22 mouse cellular contexts compared by ENCODE assay signal in the genomic region with DNA sequence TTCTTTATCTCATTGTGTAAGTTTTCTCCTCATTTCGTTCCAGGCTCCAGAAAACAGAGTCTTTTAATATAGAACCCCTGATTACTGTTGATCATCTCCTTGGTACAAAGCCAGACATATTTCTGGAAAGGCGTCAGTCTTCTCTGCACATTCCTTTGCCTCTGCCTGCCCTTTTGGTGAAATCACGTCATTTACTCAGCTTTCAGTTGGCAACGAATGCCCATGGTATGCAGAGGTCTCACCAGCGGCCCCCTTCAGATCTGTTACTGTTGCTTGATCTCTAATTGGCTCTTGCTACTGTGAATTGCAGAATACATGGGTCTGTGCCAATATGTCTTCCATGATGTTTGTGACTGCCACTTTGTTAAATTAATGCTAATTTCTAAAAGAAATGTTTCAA.
DNase-seq lines count a peak whose midpoint lies in the region; ATAC-seq lines count a peak whose summit lies in the region.
"Had no signal": no experiment of that assay in that cellular context is flagged by ENCODE, and none has a peak within 500 bp of the region (broad histone marks: within the 10 kb centered on the region; RNA-seq: fewer than 3 reads in every experiment).

No protein-coding gene starts in this region.

- no peaks in the 10 kb centered on the region for H3K9me3 ChIP-seq in forebrain, embryonic 13.5 days (replicated peaks)
- no peaks in the 10 kb centered on the region for H3K9me3 ChIP-seq in forebrain, embryonic 12.5 days
- no peaks in the 10 kb centered on the region for H3K9me3 ChIP-seq in lung, embryonic 15.5 days
- no peaks in the 10 kb centered on the region for H3K9me3 ChIP-seq in forebrain, embryonic 16.5 days (ENCODE audit: control insufficient read depth, low read length)
- H3K9me3 ChIP-seq in kidney, embryonic 16.5 days (ENCODE audit: low read length), result no peaks in the 10 kb centered on the region
- H3K9me3 ChIP-seq: embryonic facial prominence, embryonic 12.5 days; heart, embryonic 10.5 days; hindbrain, embryonic 12.5 days had no signal

- H3K4me3 ChIP-seq in forebrain, embryonic 13.5 days, result no peak overlapping the region
- no peak overlapping the region for H3K4me3 ChIP-seq in forebrain, embryonic 12.5 days (replicated peaks)
- no peak overlapping the region for H3K4me3 ChIP-seq in lung, embryonic 15.5 days
- no peak overlapping the region for H3K4me3 ChIP-seq in forebrain, embryonic 16.5 days (replicated peaks; ENCODE audit: low read length)
- H3K4me3 ChIP-seq in kidney, embryonic 16.5 days (ENCODE audit: low read length), result no peak overlapping the region
- H3K4me3 ChIP-seq: embryonic facial prominence, embryonic 12.5 days; heart, embryonic 10.5 days; hindbrain, embryonic 12.5 days had no signal

- no peaks in the 10 kb centered on the region for H3K4me1 ChIP-seq in forebrain, embryonic 13.5 days
- H3K4me1 ChIP-seq in forebrain, embryonic 12.5 days, result no peaks in the 10 kb centered on the region
- H3K4me1 ChIP-seq in lung, embryonic 15.5 days, result no peaks in the 10 kb centered on the region
- H3K4me1 ChIP-seq in forebrain, embryonic 16.5 days (replicated peaks; ENCODE audit: control insufficient read depth, insufficient read depth, low read length), result 0 out of 2 replicates have a peak, but pooled peaks cover 2% of the 10 kb centered on the region
- no peaks in the 10 kb centered on the region for H3K4me1 ChIP-seq in kidney, embryonic 16.5 days (ENCODE audit: insufficient read depth, low read length)
- H3K4me1 ChIP-seq: embryonic facial prominence, embryonic 12.5 days; heart, embryonic 10.5 days; hindbrain, embryonic 12.5 days had no signal

- ATAC-seq in forebrain, embryonic 13.5 days, result peak; percentile 82
- no peak for ATAC-seq in forebrain, embryonic 12.5 days (ENCODE audit: low FRiP score)
- peak; percentile 79; the same call in 1 of the 2 replicates for ATAC-seq in lung, embryonic 15.5 days (ENCODE audit: borderline replicate concordance, extremely low read depth, low FRiP score, low TSS enrichment)
- ATAC-seq in forebrain, embryonic 16.5 days, result peak; percentile 69
- ATAC-seq in kidney, embryonic 16.5 days (ENCODE audit: low FRiP score, low TSS enrichment), result no peak
- ATAC-seq: hindbrain, embryonic 16.5 days; inflammation-experienced regulatory T-cells, adult 6 months had no signal

- WGBS in forebrain, embryonic 13.5 days, result 62% methylated on average over 5 of the region's 5 CpGs
- 74% methylated on average over 5 of the region's 5 CpGs for WGBS in forebrain, embryonic 12.5 days
- WGBS in lung, embryonic 15.5 days, result 32% methylated on average over 5 of the region's 5 CpGs
- WGBS in forebrain, embryonic 16.5 days, result 24% methylated on average over 5 of the region's 5 CpGs
- 70% methylated on average over 5 of the region's 5 CpGs for WGBS in kidney, embryonic 16.5 days

- no peak overlapping the region for H3K27ac ChIP-seq in forebrain, embryonic 13.5 days
- H3K27ac ChIP-seq in forebrain, embryonic 12.5 days, result no peak overlapping the region
- no peak overlapping the region for H3K27ac ChIP-seq in lung, embryonic 15.5 days
- H3K27ac ChIP-seq in forebrain, embryonic 16.5 days (ENCODE audit: low read length), result no peak overlapping the region
- H3K27ac ChIP-seq in kidney, embryonic 16.5 days (ENCODE audit: low read length), result no peak overlapping the region
- H3K27ac ChIP-seq: embryonic facial prominence, embryonic 12.5 days; heart, embryonic 10.5 days; hindbrain, embryonic 12.5 days had no signal

- no peaks in the 10 kb centered on the region for H3K27me3 ChIP-seq in forebrain, embryonic 13.5 days
- H3K27me3 ChIP-seq in forebrain, embryonic 12.5 days, result no peaks in the 10 kb centered on the region
- H3K27me3 ChIP-seq in lung, embryonic 15.5 days, result no peaks in the 10 kb centered on the region
- no peaks in the 10 kb centered on the region for H3K27me3 ChIP-seq in forebrain, embryonic 16.5 days (replicated peaks; ENCODE audit: control insufficient read depth, insufficient read depth, low read length)
- no peaks in the 10 kb centered on the region for H3K27me3 ChIP-seq in kidney, embryonic 16.5 days (ENCODE audit: insufficient read depth, low read length)
- H3K27me3 ChIP-seq: embryonic facial prominence, embryonic 12.5 days; hindbrain, embryonic 12.5 days had no signal

- no peaks in the 10 kb centered on the region for H3K36me3 ChIP-seq in forebrain, embryonic 13.5 days (ENCODE audit: poor library complexity, severe bottlenecking)
- no peaks in the 10 kb centered on the region for H3K36me3 ChIP-seq in forebrain, embryonic 12.5 days (replicated peaks)
- no peaks in the 10 kb centered on the region for H3K36me3 ChIP-seq in lung, embryonic 15.5 days
- H3K36me3 ChIP-seq in forebrain, embryonic 16.5 days (ENCODE audit: control insufficient read depth, insufficient read depth), result no peaks in the 10 kb centered on the region
- H3K36me3 ChIP-seq in kidney, embryonic 16.5 days (ENCODE audit: insufficient read depth, low read length), result no peaks in the 10 kb centered on the region
- H3K36me3 ChIP-seq: embryonic facial prominence, embryonic 12.5 days; heart, embryonic 10.5 days; hindbrain, embryonic 12.5 days had no signal

- DNase-seq in lung, adult 18-20 months, result no peak
- peak; percentile 93 for DNase-seq in Muller cell, postnatal 12 days (ENCODE audit: inconsistent ontology term)
- DNase-seq: adrenal gland, adult 8-10 months; adrenal gland, postnatal 36 days; cerebellum, adult 11 months; cerebellum, adult 8-10 months; cerebellum, postnatal 14 days; embryo, embryonic 11 days; gastrocnemius, postnatal 10 days; heart, adult 18-20 months; heart, postnatal 10 days; heart, postnatal 4 days had no signal

- no peak overlapping the region for H3K4me2 ChIP-seq in forebrain, embryonic 13.5 days
- no peak overlapping the region for H3K4me2 ChIP-seq in forebrain, embryonic 12.5 days
- no peak overlapping the region for H3K4me2 ChIP-seq in lung, embryonic 15.5 days
- H3K4me2 ChIP-seq in forebrain, embryonic 16.5 days (ENCODE audit: low read length), result no peak overlapping the region
- H3K4me2 ChIP-seq in kidney, embryonic 16.5 days (replicated peaks; ENCODE audit: low read depth, low read length), result no peak overlapping the region
- H3K4me2 ChIP-seq: embryonic facial prominence, embryonic 12.5 days; hindbrain, embryonic 12.5 days had no signal

- no peak overlapping the region for H3K9ac ChIP-seq in forebrain, embryonic 13.5 days
- H3K9ac ChIP-seq in forebrain, embryonic 12.5 days, result no peak overlapping the region
- H3K9ac ChIP-seq in lung, embryonic 15.5 days, result no peak overlapping the region
- H3K9ac ChIP-seq in forebrain, embryonic 16.5 days (replicated peaks; ENCODE audit: low read depth, low read length), result no peak overlapping the region
- H3K9ac ChIP-seq in kidney, embryonic 16.5 days (replicated peaks; ENCODE audit: low read length), result no peak overlapping the region
- H3K9ac ChIP-seq: embryonic facial prominence, embryonic 12.5 days; hindbrain, embryonic 12.5 days had no signal

Comparison
In these comparisons a context has a peak if more than half of its experiments do, and no peak if none do; other contexts are left out.
1. ATAC-seq: peak in forebrain, embryonic 13.5 days (single experiment), lung, embryonic 15.5 days (single experiment) and forebrain, embryonic 16.5 days (single experiment); none in forebrain, embryonic 12.5 days (single experiment) and kidney, embryonic 16.5 days (single experiment).